Mouse (Mus musculus) large intestine, adult 2 months (tissue): Measurements from ENCODE around the gene Clmp. TPM values are rescaled to one million over a fixed set of nuclear protein-coding genes. Genes with fewer than 3 reads are reported as not detected.

Experiments used
- DNase-seq: peaks from one replicate; pipeline ENCODE4 v3.0.0-alpha.2; 2012; ENCODE audit warnings: low read depth, low spot score
- WGBS: fragments of 180-500 bp; shearing (Covaris S2); methylation state at CpG from one replicate; pipeline ENCODE4 v1.1.7; 2018; 5-methylcytosine and 5-hydroxymethylcytosine counted together
- polyA plus RNA-seq: library from polyadenylated mRNA; depleted of rRNA; stranded (reverse); fragments of >200 nt; gene quantifications from 2 replicates; pipeline ENCODE4 v1.2.3, GENCODE M21; 2012

Clmp gene
- polyA plus RNA-seq, 1 experiment: 10.6 TPM

- WGBS: 85% methylated on average over 7 of the region's 7 CpGs
Measured at GRCm38 (mm10) chr9:40727824-40728495, 42.2 kb downstream of the Clmp start.

GRCm38 (mm10) chr9:40730302-40730700 is 44.5 kb downstream of the Clmp start:
- WGBS: 29% methylated on average over 12 of the region's 12 CpGs
- DNase-seq: no peak

More at GRCm38 (mm10) chr9:40727824-40728495, 42.2 kb downstream of the Clmp start:
- no peak for DNase-seq

- peak; percentile 64 for DNase-seq
- WGBS: under 1% methylated on average over 35 of the region's 35 CpGs
Measured at GRCm38 (mm10) chr9:40730701-40731590, 45.2 kb downstream of the Clmp start.

GRCm38 (mm10) chr9:40731591-40732048 is 45.9 kb downstream of the Clmp start:
- WGBS: 21% methylated on average over 7 of the region's 7 CpGs
- no peak for DNase-seq

- 62% methylated on average over 2 of the region's 2 CpGs for WGBS
- no peak for DNase-seq
Measured at GRCm38 (mm10) chr9:40732302-40732701, 46.5 kb downstream of the Clmp start.

- 90% methylated on average over 6 of the region's 6 CpGs for WGBS
Measured at GRCm38 (mm10) chr9:40737117-40737516, 51.4 kb downstream of the Clmp start.

GRCm38 (mm10) chr9:40743525-40744034 is 57.8 kb downstream of the Clmp start:
- 62% methylated on average over 7 of the region's 7 CpGs for WGBS

More at GRCm38 (mm10) chr9:40737117-40737516, 51.4 kb downstream of the Clmp start:
- DNase-seq: no peak

GRCm38 (mm10) chr9:40744233-40744632 is 58.5 kb downstream of the Clmp start:
- WGBS: 21% methylated on average over 3 of the region's 3 CpGs
- no peak for DNase-seq

More at GRCm38 (mm10) chr9:40743525-40744034, 57.8 kb downstream of the Clmp start:
- DNase-seq: no peak

- WGBS: 15% methylated on average over 9 of the region's 9 CpGs
- DNase-seq: no peak
Measured at GRCm38 (mm10) chr9:40746796-40747195, 61.0 kb downstream of the Clmp start.

GRCm38 (mm10) chr9:40747249-40747648 is 61.5 kb downstream of the Clmp start:
- DNase-seq: no peak
- 50% methylated on average over 9 of the region's 9 CpGs for WGBS

GRCm38 (mm10) chr9:40749832-40750620 is 64.3 kb downstream of the Clmp start:
- WGBS: 64% methylated on average over 8 of the region's 8 CpGs
- DNase-seq: no peak

- 58% methylated on average over 3 of the region's 3 CpGs for WGBS
- DNase-seq: no peak
Measured at GRCm38 (mm10) chr9:40751749-40752148, 66.0 kb downstream of the Clmp start.

- WGBS: 19% methylated on average over 4 of the region's 4 CpGs
- no peak for DNase-seq
Measured at GRCm38 (mm10) chr9:40756401-40756800, 70.6 kb downstream of the Clmp start.

GRCm38 (mm10) chr9:40757105-40757626 is 71.4 kb downstream of the Clmp start:
- 22% methylated on average over 12 of the region's 12 CpGs for whole genome bisulfite sequencing
- no peak for DNase-seq

GRCm38 (mm10) chr9:40757685-40758270 is 72.0 kb downstream of the Clmp start:
- DNase-seq: no peak
- WGBS: 2% methylated on average over 21 of the region's 22 CpGs

GRCm38 (mm10) chr9:40762354-40762753 is 76.6 kb downstream of the Clmp start:
- DNase-seq: no peak
- WGBS: 78% methylated on average over 6 of the region's 6 CpGs

- no peak for DNase-seq
- WGBS: 48% methylated on average over 8 of the region's 9 CpGs
Measured at GRCm38 (mm10) chr9:40764887-40765580, 79.3 kb downstream of the Clmp start.

GRCm38 (mm10) chr9:40765581-40765940 is 79.8 kb downstream of the Clmp start:
- no peak for DNase-seq
- WGBS: 12% methylated on average over 12 of the region's 12 CpGs
